Mouse (Mus musculus) layer of hippocampus, adult 8-10 months (tissue): ENCODE results near the gene Rpl18. TPM values are rescaled to one million over a fixed set of nuclear protein-coding genes. Genes with fewer than 3 reads are reported as not detected.

Source experiments
- DNase-seq, 2 experiments: peaks; one replicate each; pipeline ENCODE4 v3.0.0; 2022; ENCODE audit warnings: low spot score in 2 of 2
- total RNA-seq, 4 experiments: library from RNA; stranded (reverse); gene quantifications; 2 replicates each; pipeline ENCODE4 v1.2.4; 2022

Rpl18 gene
- total RNA-seq, 4 experiments from 2014 or later = 385 to 434 (median 409) TPM

GRCm38 (mm10) chr7:45713396-45713795 lies 1.9 kb upstream of the Rpl18 start:
- DNase-seq = no peak

- no peak for DNase-seq
Measured at GRCm38 (mm10) chr7:45713881-45714520, 1.3 kb upstream of the Rpl18 start.

- no peak for DNase-seq
Measured at GRCm38 (mm10) chr7:45714630-45715089, 597 bp upstream of the Rpl18 start.

GRCm38 (mm10) chr7:45715741-45716459 lies 643 bp downstream of the Rpl18 start:
- DNase-seq = no peak

- DNase-seq = no peak
Measured at GRCm38 (mm10) chr7:45716460-45716857, 1.2 kb downstream of the Rpl18 start.

GRCm38 (mm10) chr7:45716952-45717917 lies 2.0 kb downstream of the Rpl18 start:
- DNase-seq = no peak

GRCm38 (mm10) chr7:45717918-45718297 lies 2.7 kb downstream of the Rpl18 start, which contains the start of gene Sphk2:
TSS of gene Sphk2 (minus strand) at chr7:45718002.
- peak; percentile 98 to 99 for DNase-seq

GRCm38 (mm10) chr7:45718331-45718730 lies 3.1 kb downstream of the Rpl18 start:
- DNase-seq = no peak

- peak in 1 of 2 experiments; percentile 16 for DNase-seq
Measured at GRCm38 (mm10) chr7:45719180-45719579, 3.9 kb downstream of the Rpl18 start.

GRCm38 (mm10) chr7:45719738-45720412 lies 4.6 kb downstream of the Rpl18 start:
- peak in 1 of 2 experiments; percentile 9 for DNase-seq

GRCm38 (mm10) chr7:45720413-45721233 lies 5.4 kb downstream of the Rpl18 start, which contains the start of gene Fam83e:
TSS of gene Fam83e (plus strand) at chr7:45721212.
- peak in 1 of 2 experiments; percentile 10 for DNase-seq

- DNase-seq = no peak
Measured at GRCm38 (mm10) chr7:45721234-45721571, 5.9 kb downstream of the Rpl18 start.

GRCm38 (mm10) chr7:45721642-45722347 lies 6.5 kb downstream of the Rpl18 start:
- DNase-seq = peak in 1 of 2 experiments; percentile 3

- DNase-seq = no peak
Measured at GRCm38 (mm10) chr7:45722348-45722713, 7.1 kb downstream of the Rpl18 start.

- DNase-seq = no peak
Measured at GRCm38 (mm10) chr7:45723301-45723700, 8.0 kb downstream of the Rpl18 start.

GRCm38 (mm10) chr7:45723781-45724180 lies 8.5 kb downstream of the Rpl18 start:
- no peak for DNase-seq

GRCm38 (mm10) chr7:45725151-45725550 lies 9.9 kb downstream of the Rpl18 start:
- DNase-seq = no peak

GRCm38 (mm10) chr7:45725713-45726112 lies 10.5 kb downstream of the Rpl18 start, which contains the start of gene Spaca4:
TSS of gene Spaca4 (minus strand) at chr7:45725813.
- DNase-seq = no peak

- no peak for DNase-seq
Measured at GRCm38 (mm10) chr7:45726419-45726818, 11.2 kb downstream of the Rpl18 start.
